8 mouse cellular contexts compared by ENCODE assay signal in the genomic region with DNA sequence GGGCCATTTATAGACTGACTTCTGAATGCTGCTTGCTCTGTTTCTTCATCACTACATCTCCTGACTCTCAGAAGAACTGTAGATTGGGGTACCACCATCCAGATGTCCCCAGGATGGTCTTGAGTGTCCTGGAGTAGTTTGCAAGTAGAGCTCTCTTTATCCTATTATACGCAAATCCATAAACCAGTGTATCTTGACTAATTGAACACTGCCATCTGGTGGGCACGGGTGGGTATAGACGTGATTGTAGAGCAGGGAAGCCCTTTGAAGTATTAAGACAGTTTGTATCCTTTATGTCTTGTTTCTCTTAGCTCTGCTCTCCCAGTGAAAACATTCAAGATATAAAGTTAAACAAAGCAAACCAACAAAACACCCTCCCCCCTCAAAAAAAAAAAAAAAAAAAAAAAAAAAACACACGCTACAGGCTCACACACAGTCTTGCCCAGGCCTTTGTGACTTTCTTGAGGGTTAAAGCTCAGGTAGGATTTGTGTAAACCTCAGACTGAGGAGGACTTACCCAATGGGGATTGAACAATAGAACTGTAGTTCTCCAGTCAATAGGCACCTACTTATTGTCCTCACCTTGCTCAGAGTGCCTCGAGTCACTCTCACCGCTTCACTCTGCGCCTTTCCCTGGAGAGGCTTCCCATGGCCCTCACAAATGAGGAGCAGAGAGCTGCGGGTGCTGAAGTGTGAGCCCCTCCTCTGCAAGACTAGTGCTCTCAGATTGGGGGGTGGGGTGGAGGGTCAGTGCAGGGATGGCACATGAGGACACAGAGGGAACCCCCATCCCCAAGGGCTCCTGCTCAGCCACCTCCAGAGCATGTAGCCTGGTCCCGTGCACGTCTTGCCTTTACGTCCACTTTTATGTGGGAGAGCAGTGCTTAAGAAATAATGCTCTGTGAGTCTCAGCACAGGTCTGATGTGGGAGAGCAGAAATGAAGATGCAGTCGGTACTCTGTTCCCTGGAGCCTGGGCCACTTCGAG. TPM values are rescaled to one million over a fixed set of nuclear protein-coding genes. Genes with fewer than 3 reads are reported as not detected.
DNase-seq lines count a peak whose midpoint lies in the region; ATAC-seq and TF ChIP-seq lines count a peak whose summit lies in the region.

No protein-coding gene starts in this region.

- TF ChIP-seq POLR2A in heart, adult 2 months (IDR thresholded peaks at IDR 0.05; ENCODE audit: insufficient read depth, low read depth, low read length) = no peak
- TF ChIP-seq POLR2A in kidney, adult 2 months (IDR thresholded peaks at IDR 0.05; ENCODE audit: low read depth, low read length) = no peak

- peak; percentile 45 to 63 for DNase-seq in heart, adult 2 months
- no peak for DNase-seq in heart, postnatal 25 days (ENCODE audit: low spot score)
- peak; percentile 82 for DNase-seq in cerebellum, adult 8-10 months
- peak; percentile 49 to 92 for DNase-seq in frontal cortex, adult 2 months (ENCODE audit: extremely low spot score in 1 of 2, low spot score in 1 of 2)
- DNase-seq in kidney, adult 2 months = peak; percentile 77
- DNase-seq in left cerebral cortex, postnatal 4 days = peak; percentile 77
- peak; percentile 21 to 40 for DNase-seq in spleen, postnatal 14 days (ENCODE audit: low spot score in 2 of 2)

- H3K36me3 ChIP-seq in heart, adult 2 months (ENCODE audit: control insufficient read depth, insufficient read depth, low read length) = no peaks in the 10 kb centered on the region
- no peaks in the 10 kb centered on the region for H3K36me3 ChIP-seq in kidney, adult 2 months (ENCODE audit: control insufficient read depth, insufficient read depth, low read length)
- H3K36me3 ChIP-seq in midbrain, embryonic 16.5 days (ENCODE audit: control insufficient read depth, insufficient read depth, low read length) = no peaks in the 10 kb centered on the region

- intact Hi-C loops in heart, adult 2 months (cut with DNase I) = loop anchor here (1.0 to 2.0 kb wide), 2 partner anchors 52 to 325 kb away; no protein-coding TSS in a partner anchor
- intact Hi-C loops in heart, postnatal 25 days (cut with DNase I) = loop anchor here (1.0 kb wide), 1 partner anchor 52 kb away; no protein-coding TSS in a partner anchor
- intact Hi-C loops in left cerebral cortex, postnatal 4 days (cut with DNase I) = no loop called here

- H3K27ac ChIP-seq in heart, adult 2 months = no peak overlapping the region
- H3K27ac ChIP-seq in kidney, adult 2 months (ENCODE audit: insufficient read depth, low read depth, low read length) = no peak overlapping the region
- H3K27ac ChIP-seq in midbrain, embryonic 16.5 days (ENCODE audit: low read length) = no peak overlapping the region

- H3K9ac ChIP-seq in heart, adult 2 months (ENCODE audit: low read depth, low read length) = no peak overlapping the region
- H3K9ac ChIP-seq in midbrain, embryonic 16.5 days (ENCODE audit: low read depth, low read length) = no peak overlapping the region

- H3K79me2 ChIP-seq in heart, adult 2 months (replicated peaks; ENCODE audit: control insufficient read depth, insufficient read depth, low read length) = no peaks in the 10 kb centered on the region

- TF ChIP-seq CTCF in heart, adult 2 months (IDR thresholded peaks at IDR 0.05) = peak; percentile 83
- TF ChIP-seq CTCF in kidney, adult 2 months (conservative IDR thresholded peaks at IDR 0.05; ENCODE audit: insufficient read depth, insufficient read length, low read depth, low read length) = peak; percentile 60

- no peaks in the 10 kb centered on the region for H3K4me1 ChIP-seq in heart, adult 2 months (ENCODE audit: control insufficient read depth, insufficient read depth, low read length)
- no peaks in the 10 kb centered on the region for H3K4me1 ChIP-seq in kidney, adult 2 months (ENCODE audit: control insufficient read depth, insufficient read depth, low read length)
- H3K4me1 ChIP-seq in midbrain, embryonic 16.5 days (ENCODE audit: control insufficient read depth, insufficient read depth, low read length) = no peaks in the 10 kb centered on the region

- H3K27me3 ChIP-seq in heart, adult 2 months (ENCODE audit: control insufficient read depth, insufficient read depth, low read length) = no peaks in the 10 kb centered on the region
- H3K27me3 ChIP-seq in kidney, adult 2 months (replicated peaks; ENCODE audit: control insufficient read depth, insufficient read depth, low read length) = no peaks in the 10 kb centered on the region
- H3K27me3 ChIP-seq in midbrain, embryonic 16.5 days (ENCODE audit: control insufficient read depth, insufficient read depth, low read depth, low read length) = no peaks in the 10 kb centered on the region

- no peak overlapping the region for H3K4me3 ChIP-seq in heart, adult 2 months
- H3K4me3 ChIP-seq in kidney, adult 2 months (ENCODE audit: insufficient read depth, low read depth, low read length) = no peak overlapping the region
- H3K4me3 ChIP-seq in midbrain, embryonic 16.5 days (ENCODE audit: low read depth, low read length) = no peak overlapping the region

- no peak for TF ChIP-seq EP300 in heart, adult 2 months (IDR thresholded peaks at IDR 0.05; ENCODE audit: insufficient read depth, low read depth, low read length)

- H3K4me2 ChIP-seq in midbrain, embryonic 16.5 days (ENCODE audit: low read length) = no peak overlapping the region

- no peaks in the 10 kb centered on the region for H3K9me3 ChIP-seq in midbrain, embryonic 16.5 days (replicated peaks; ENCODE audit: control insufficient read depth, low read length, poor library complexity, severe bottlenecking)

- ATAC-seq in midbrain, embryonic 16.5 days = peak; percentile 67; the same call in 1 of the 2 replicates

- 62% methylated on average over 13 of the region's 13 CpGs for WGBS in heart, adult 2 months
- 72% methylated on average over 13 of the region's 13 CpGs for WGBS in kidney, adult 2 months
- WGBS in midbrain, embryonic 16.5 days = 68% methylated on average over 13 of the region's 13 CpGs

RNA-seq across cellular contexts. Expression of gene Zfp518b, which starts 51.9 kb away (rescaled TPM):
- 1 to 10 TPM; 4.0 to 4.8 TPM for total RNA-seq in heart, adult 2 months (2021)
- 1.4 and 2.0 TPM in 2 replicates for polyA plus RNA-seq in heart, adult 2 months (2012; rRNA removed)
- total RNA-seq in heart, postnatal 25 days (2021) = 1 to 10 TPM; 4.9 to 5.1 TPM
- 6.9 and 8.0 TPM in 2 replicates for polyA plus RNA-seq in frontal cortex, adult 2 months (2012; rRNA removed)
- 1.0 and 1.2 TPM in 2 replicates for polyA plus RNA-seq in kidney, adult 2 months (2012; rRNA removed)
- total RNA-seq in left cerebral cortex, postnatal 4 days (2021) = 10 to 100 TPM; 36.8 to 38.0 TPM
- polyA plus RNA-seq in midbrain, embryonic 16.5 days (2015; fragmentation: Nextera tagmentation; extraction: Ambion mirVana) = 30.1 and 37.1 TPM in 2 replicates
